Mouse (Mus musculus): ENCODE measurements at regions not wholly inside any gene's neighbourhood (a gene's known extent, or its start where the extent isn't known, plus 50 kb on each side); places are given as distances from the start of the nearest gene placed in this dataset.
A peak's percentile ranks its signal among the peaks of the same experiment; 100 is the strongest.

DNA sequence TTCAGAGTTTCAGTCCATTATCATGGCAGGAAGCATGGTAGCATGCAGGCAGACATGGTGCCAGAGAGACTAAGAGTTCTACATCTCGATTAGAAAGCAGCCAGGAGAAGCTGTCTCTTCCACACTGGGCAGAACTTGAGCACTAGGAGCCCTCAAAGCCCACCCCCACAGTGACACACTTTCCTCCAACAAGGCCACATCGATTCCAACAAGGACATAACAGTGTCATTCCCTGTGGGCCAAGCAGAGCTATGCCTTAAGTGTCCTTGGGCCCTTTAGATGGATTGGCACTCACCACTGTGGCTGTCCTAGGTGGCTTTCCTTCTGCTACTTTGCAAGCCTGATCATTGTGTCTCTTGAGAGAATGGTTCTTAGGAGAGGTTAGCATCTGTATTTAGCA lies 99.5 kb upstream of the Dazl start:
- Histone ChIP-seq H3K4me3 (ENCODE audit: low read depth, low read length) (no peak overlapping the region), H3K9ac (ENCODE audit: low read length) (no peak overlapping the region), H3K4me1 (ENCODE audit: control insufficient read depth, insufficient read depth, low read length) (no peaks in the 10 kb centered on the region), H3K27me3 (replicated peaks; ENCODE audit: control insufficient read depth, insufficient read depth, low read length) (no peaks in the 10 kb centered on the region), H3K27ac (ENCODE audit: low read depth, low read length) (no peak overlapping the region), H3K4me2 (ENCODE audit: low read length) (no peak overlapping the region), H3K9me3 (replicated peaks; ENCODE audit: control insufficient read depth, low read length) (no peaks in the 10 kb centered on the region), H3K36me3 (ENCODE audit: control insufficient read depth, insufficient read depth, low read length) (no peaks in the 10 kb centered on the region)
- DNase-seq (ENCODE audit: low spot score): no peak
- no peak for ATAC-seq
- WGBS: 81% methylated on average over 2 of the region's 2 CpGs

DNA sequence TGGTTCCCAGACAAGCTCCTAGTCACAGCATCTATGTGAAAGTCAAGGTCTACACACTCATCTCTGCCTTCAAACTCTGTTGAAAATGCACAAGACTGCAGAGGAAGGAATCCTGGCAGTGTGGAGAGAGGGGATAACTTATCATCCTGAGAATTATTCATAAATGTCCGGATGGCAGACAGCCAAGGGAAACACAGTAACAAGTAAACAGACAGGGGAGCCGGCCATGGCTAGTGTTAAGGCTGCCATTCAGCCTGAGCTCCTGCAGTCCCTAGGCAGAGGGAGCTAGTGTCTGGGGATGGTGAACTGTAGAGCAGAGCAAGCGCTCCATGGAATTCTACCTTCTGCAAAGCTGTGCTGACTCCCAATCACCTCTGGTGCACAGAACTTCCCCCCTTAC lies 100.3 kb upstream of the Dazl start:
- no peak overlapping the region for H3K9ac ChIP-seq (ENCODE audit: low read length)
- 71% methylated on average over 3 of the region's 3 CpGs for WGBS
- H3K27me3 ChIP-seq (replicated peaks; ENCODE audit: control insufficient read depth, insufficient read depth, low read length): no peaks in the 10 kb centered on the region
- H3K4me1 ChIP-seq (ENCODE audit: control insufficient read depth, insufficient read depth, low read length): no peaks in the 10 kb centered on the region
- H3K9me3 ChIP-seq (replicated peaks; ENCODE audit: control insufficient read depth, low read length): no peaks in the 10 kb centered on the region
- DNase-seq (ENCODE audit: low spot score): peak; percentile 30
- H3K36me3 ChIP-seq (ENCODE audit: control insufficient read depth, insufficient read depth, low read length): no peaks in the 10 kb centered on the region
- no peak overlapping the region for H3K27ac ChIP-seq (ENCODE audit: low read depth, low read length)
- H3K4me2 ChIP-seq (ENCODE audit: low read length): no peak overlapping the region
- H3K4me3 ChIP-seq (ENCODE audit: low read depth, low read length): no peak overlapping the region
- no peak for ATAC-seq

DNA sequence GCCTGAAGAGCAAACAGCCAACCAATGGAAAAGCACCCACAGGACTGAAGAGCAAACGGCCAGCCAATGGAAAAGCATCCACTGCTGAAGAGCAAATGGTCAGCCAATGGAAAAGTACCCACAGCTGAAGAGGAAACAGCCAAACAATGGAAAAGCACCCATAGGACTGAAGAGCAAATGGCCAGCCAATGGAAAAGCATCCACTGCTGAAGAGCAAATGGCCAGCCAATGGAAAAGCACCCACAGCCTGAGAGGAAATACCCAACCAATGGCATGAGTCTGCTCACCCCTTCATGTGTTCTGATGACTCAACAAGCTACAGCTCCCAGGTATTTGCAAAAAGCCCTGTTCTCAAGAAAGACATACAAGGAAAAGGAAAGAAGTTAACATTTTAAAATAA lies 101.4 kb upstream of the Dazl start:
- no peaks in the 10 kb centered on the region for H3K36me3 ChIP-seq (ENCODE audit: control insufficient read depth, insufficient read depth, low read length)
- no peaks in the 10 kb centered on the region for H3K27me3 ChIP-seq (replicated peaks; ENCODE audit: control insufficient read depth, insufficient read depth, low read length)
- ATAC-seq (no peak), DNase-seq (ENCODE audit: low spot score) (no peak)
- no peak overlapping the region for H3K27ac ChIP-seq (ENCODE audit: low read depth, low read length)
- WGBS: 80% methylated on average over 1 of the region's 1 CpGs
- no peaks in the 10 kb centered on the region for H3K9me3 ChIP-seq (replicated peaks; ENCODE audit: control insufficient read depth, low read length)
- H3K4me1 ChIP-seq (ENCODE audit: control insufficient read depth, insufficient read depth, low read length): no peaks in the 10 kb centered on the region
- no peak overlapping the region for H3K9ac ChIP-seq (ENCODE audit: low read length)
- no peak overlapping the region for H3K4me3 ChIP-seq (ENCODE audit: low read depth, low read length)
- H3K4me2 ChIP-seq (ENCODE audit: low read length): no peak overlapping the region

DNA sequence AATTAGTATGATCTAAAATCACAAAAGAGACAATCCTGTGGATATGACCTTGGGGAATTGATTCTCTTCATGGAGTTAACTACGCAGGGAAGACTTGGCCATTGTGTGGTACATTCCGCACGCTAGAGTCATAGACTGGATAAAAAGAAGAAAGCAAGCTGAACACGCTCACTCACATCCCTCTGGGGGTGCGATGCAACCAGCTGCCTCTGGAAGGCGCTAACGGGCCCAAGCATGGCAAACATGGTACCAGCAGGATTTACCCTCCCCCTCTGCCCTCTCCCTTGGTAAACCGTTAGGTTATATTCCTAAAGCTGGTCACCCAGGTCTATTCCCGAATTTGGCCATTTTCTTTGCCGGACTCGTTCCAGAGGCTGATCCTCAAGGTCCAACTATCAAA lies 102.2 kb upstream of the Dazl start:
- 96% methylated on average over 11 of the region's 11 CpGs for WGBS
- Histone ChIP-seq H3K27me3 (replicated peaks; ENCODE audit: control insufficient read depth, insufficient read depth, low read length) (no peaks in the 10 kb centered on the region), H3K36me3 (ENCODE audit: control insufficient read depth, insufficient read depth, low read length) (no peaks in the 10 kb centered on the region), H3K27ac (ENCODE audit: low read depth, low read length) (no peak overlapping the region), H3K9ac (ENCODE audit: low read length) (no peak overlapping the region), H3K4me2 (ENCODE audit: low read length) (no peak overlapping the region), H3K4me3 (ENCODE audit: low read depth, low read length) (no peak overlapping the region), H3K9me3 (replicated peaks; ENCODE audit: control insufficient read depth, low read length) (no peaks in the 10 kb centered on the region), H3K4me1 (ENCODE audit: control insufficient read depth, insufficient read depth, low read length) (no peaks in the 10 kb centered on the region)
- ATAC-seq (no peak), DNase-seq (ENCODE audit: low spot score) (no peak)

DNA sequence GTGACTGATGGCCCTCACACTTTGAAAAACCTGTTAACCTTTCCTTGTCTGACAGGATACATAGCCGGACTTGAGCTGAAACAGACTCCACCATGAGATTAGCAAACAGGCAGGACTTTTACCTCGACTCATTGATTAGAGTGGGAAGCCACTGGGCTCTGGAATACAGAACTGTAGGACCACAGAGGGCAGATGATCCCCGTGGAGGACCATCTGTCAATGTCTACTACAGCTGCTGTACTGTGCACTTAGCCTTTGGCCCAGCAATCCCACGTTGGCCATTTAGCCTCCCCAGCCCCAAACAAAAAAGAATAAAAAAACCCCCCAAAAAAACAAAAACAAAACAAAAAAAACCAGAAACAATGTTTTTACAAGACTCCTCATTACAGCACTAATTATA lies 103.9 kb upstream of the Dazl start:
- Histone ChIP-seq H3K4me2 (ENCODE audit: low read length) (no peak overlapping the region), H3K4me3 (ENCODE audit: low read depth, low read length) (no peak overlapping the region), H3K4me1 (ENCODE audit: control insufficient read depth, insufficient read depth, low read length) (no peaks in the 10 kb centered on the region), H3K27ac (ENCODE audit: low read depth, low read length) (no peak overlapping the region), H3K9me3 (replicated peaks; ENCODE audit: control insufficient read depth, low read length) (no peaks in the 10 kb centered on the region), H3K9ac (ENCODE audit: low read length) (no peak overlapping the region), H3K27me3 (replicated peaks; ENCODE audit: control insufficient read depth, insufficient read depth, low read length) (no peaks in the 10 kb centered on the region), H3K36me3 (ENCODE audit: control insufficient read depth, insufficient read depth, low read length) (no peaks in the 10 kb centered on the region)
- WGBS: 80% methylated on average over 4 of the region's 4 CpGs
- ATAC-seq (no peak), DNase-seq (ENCODE audit: low spot score) (no peak)

DNA sequence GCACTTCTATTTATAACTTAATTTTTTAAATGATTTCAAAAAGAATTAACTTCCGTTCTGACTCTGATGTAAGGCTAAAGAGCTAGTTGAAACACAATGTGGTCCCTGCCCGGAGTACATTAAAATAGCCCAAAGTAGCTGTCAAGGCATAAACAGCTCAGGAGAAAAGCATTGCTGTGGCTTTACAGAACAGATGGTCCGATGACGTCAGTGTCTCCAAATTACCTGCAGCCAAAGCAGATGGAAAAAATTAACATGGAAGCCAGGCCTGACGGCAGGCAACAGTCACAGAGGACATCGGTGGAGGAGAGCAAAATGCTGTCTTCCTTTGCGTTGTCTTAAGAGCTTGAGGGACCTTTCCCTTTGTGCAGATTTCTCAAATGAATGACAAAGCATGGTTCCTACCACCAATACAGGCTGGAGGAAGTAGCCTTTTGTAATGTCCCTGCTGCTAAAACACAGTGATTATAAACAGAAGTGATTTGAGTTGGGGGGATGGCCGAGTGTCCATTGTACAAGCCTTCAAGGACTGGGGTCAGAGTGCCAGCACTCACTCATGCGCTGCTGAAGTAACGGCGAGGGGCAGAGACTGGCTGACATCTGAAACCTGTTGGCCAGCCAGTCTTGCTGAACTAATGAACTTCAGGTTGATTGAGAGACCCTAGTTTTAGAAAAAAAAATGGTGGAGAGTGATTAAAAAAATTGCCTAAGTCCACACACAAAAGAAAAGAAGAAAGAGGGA lies 101.8 kb upstream of the Plcl2 start:
- peak; percentile 87 for ATAC-seq
- Histone ChIP-seq H3K9ac (ENCODE audit: low read length) (no peak overlapping the region), H3K27ac (ENCODE audit: low read depth, low read length) (peak overlapping the region; percentile 31; the same call in 1 of the 2 replicates), H3K4me3 (ENCODE audit: low read depth, low read length) (no peak overlapping the region), H3K9me3 (replicated peaks; ENCODE audit: control insufficient read depth, low read length) (no peaks in the 10 kb centered on the region), H3K4me1 (ENCODE audit: control insufficient read depth, insufficient read depth, low read length) (0 out of 2 replicates have a peak, but pooled peaks cover 4% of the 10 kb centered on the region), H3K27me3 (replicated peaks; ENCODE audit: control insufficient read depth, insufficient read depth, low read length) (no peaks in the 10 kb centered on the region), H3K36me3 (ENCODE audit: control insufficient read depth, insufficient read depth, low read length) (no peaks in the 10 kb centered on the region), H3K4me2 (ENCODE audit: low read length) (no peak overlapping the region)
- 50% methylated on average over 11 of the region's 11 CpGs for WGBS
- peak; percentile 77 for DNase-seq (ENCODE audit: low spot score)

DNA sequence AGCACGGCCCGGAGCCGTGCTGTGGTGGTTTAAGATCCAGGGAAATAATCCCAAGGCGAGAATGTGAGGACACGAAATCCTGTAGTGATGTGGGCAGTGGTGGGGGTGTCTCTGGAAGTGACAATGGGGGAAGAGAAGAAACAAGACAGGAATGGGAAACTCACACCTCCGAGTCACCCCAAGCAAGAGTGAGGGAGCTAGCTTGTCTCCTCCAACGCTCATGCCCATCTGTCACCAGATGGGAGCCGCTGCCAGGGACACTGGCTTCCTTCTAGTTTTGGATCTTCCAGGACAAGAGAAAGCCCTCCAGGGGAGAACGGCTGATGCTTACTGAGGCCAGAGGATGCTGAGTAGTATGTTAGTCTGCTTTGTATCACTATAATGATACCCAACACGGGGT lies 100.6 kb upstream of the Plcl2 start:
- Histone ChIP-seq H3K4me3 (ENCODE audit: low read depth, low read length) (no peak overlapping the region), H3K4me1 (ENCODE audit: control insufficient read depth, insufficient read depth, low read length) (0 out of 2 replicates have a peak, but pooled peaks cover 4% of the 10 kb centered on the region), H3K9me3 (replicated peaks; ENCODE audit: control insufficient read depth, low read length) (no peaks in the 10 kb centered on the region), H3K27ac (ENCODE audit: low read depth, low read length) (no peak overlapping the region), H3K9ac (ENCODE audit: low read length) (no peak overlapping the region), H3K27me3 (replicated peaks; ENCODE audit: control insufficient read depth, insufficient read depth, low read length) (no peaks in the 10 kb centered on the region), H3K36me3 (ENCODE audit: control insufficient read depth, insufficient read depth, low read length) (no peaks in the 10 kb centered on the region), H3K4me2 (ENCODE audit: low read length) (no peak overlapping the region)
- DNase-seq (ENCODE audit: low spot score) (no peak), ATAC-seq (no peak)
- WGBS: 89% methylated on average over 10 of the region's 10 CpGs

DNA sequence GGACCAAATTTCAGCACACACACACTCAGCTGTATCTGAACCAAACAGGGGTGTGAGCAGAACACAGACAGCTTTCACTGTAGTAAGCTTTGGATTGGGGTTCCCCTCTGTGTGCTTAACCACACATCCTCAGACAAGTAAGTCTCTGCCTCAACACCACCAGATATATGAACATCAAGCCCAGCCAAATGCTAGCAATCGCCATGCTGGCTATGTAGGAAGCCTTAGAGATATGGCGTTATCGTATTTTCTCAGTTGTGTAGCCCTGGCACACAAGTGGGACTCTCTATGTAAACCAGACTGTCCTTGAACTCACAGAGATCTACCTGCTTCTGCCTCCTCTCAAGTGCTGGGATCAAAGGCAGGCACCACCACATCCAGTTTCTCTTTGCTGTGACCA lies 99.9 kb upstream of the Plcl2 start:
- Histone ChIP-seq H3K27me3 (replicated peaks; ENCODE audit: control insufficient read depth, insufficient read depth, low read length) (no peaks in the 10 kb centered on the region), H3K4me3 (ENCODE audit: low read depth, low read length) (no peak overlapping the region), H3K4me2 (ENCODE audit: low read length) (no peak overlapping the region), H3K9ac (ENCODE audit: low read length) (no peak overlapping the region), H3K9me3 (replicated peaks; ENCODE audit: control insufficient read depth, low read length) (no peaks in the 10 kb centered on the region), H3K36me3 (ENCODE audit: control insufficient read depth, insufficient read depth, low read length) (no peaks in the 10 kb centered on the region), H3K4me1 (ENCODE audit: control insufficient read depth, insufficient read depth, low read length) (0 out of 2 replicates have a peak, but pooled peaks cover 4% of the 10 kb centered on the region), H3K27ac (ENCODE audit: low read depth, low read length) (no peak overlapping the region)
- no peak for DNase-seq (ENCODE audit: low spot score)
- no peak for ATAC-seq
- WGBS: 98% methylated on average over 3 of the region's 3 CpGs

DNA sequence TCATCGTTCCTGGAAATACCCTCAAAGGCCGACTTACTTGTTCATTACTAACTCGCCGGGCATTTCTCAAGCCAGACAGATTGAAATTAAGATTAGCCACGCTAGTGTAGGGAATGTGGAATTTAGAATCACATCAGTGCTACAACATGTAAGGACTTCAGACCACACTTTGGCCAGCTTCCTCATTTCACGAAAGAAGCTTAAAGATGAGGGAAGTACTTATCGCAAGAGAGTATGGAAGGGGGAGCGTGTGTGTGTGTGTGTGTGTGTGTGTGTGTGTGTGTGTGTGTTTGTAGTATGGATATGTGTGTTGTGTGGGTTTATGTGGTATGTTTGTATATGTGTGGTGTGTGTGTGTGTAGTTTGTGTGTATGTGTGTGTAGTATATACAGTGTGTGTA lies 99.3 kb upstream of the Plcl2 start:
- H3K36me3 ChIP-seq (ENCODE audit: control insufficient read depth, insufficient read depth, low read length): no peaks in the 10 kb centered on the region
- no peak for DNase-seq (ENCODE audit: low spot score)
- no peaks in the 10 kb centered on the region for H3K9me3 ChIP-seq (replicated peaks; ENCODE audit: control insufficient read depth, low read length)
- no peak overlapping the region for H3K27ac ChIP-seq (ENCODE audit: low read depth, low read length)
- ATAC-seq: no peak
- H3K4me1 ChIP-seq (ENCODE audit: control insufficient read depth, insufficient read depth, low read length): 0 out of 2 replicates have a peak, but pooled peaks cover 4% of the 10 kb centered on the region
- H3K4me3 ChIP-seq (ENCODE audit: low read depth, low read length): no peak overlapping the region
- WGBS: 91% methylated on average over 8 of the region's 8 CpGs
- no peak overlapping the region for H3K9ac ChIP-seq (ENCODE audit: low read length)
- no peak overlapping the region for H3K4me2 ChIP-seq (ENCODE audit: low read length)
- H3K27me3 ChIP-seq (replicated peaks; ENCODE audit: control insufficient read depth, insufficient read depth, low read length): no peaks in the 10 kb centered on the region

All from forebrain, embryonic 14.5 days (tissue).